Mouse (Mus musculus): ENCODE data around the gene Cacna2d4. TPM values are rescaled to one million over a fixed set of nuclear protein-coding genes. Genes with fewer than 3 reads are reported as not detected.

Gene Cacna2d4
- polyA plus RNA-seq, 1 experiment from 2014 or later, result 0.11 TPM

GRCm38 (mm10) chr6:119328521-119329115 lies 92.3 kb downstream of the Cacna2d4 start:
- 11% methylated on average over 10 of the region's 11 CpGs for WGBS
- Histone ChIP-seq H3K4me2 (ENCODE audit: low read depth, low read length) (no peak overlapping the region), H3K9ac (ENCODE audit: low read depth, low read length) (no peak overlapping the region), H3K36me3 (ENCODE audit: control insufficient read depth, insufficient read depth, low read length) (no peaks in the 10 kb centered on the region), H3K4me1 (ENCODE audit: control insufficient read depth, insufficient read depth, low read length) (peaks cover 18% of the 10 kb centered on the region), H3K27ac (ENCODE audit: low read length) (no peak overlapping the region), H3K27me3 (replicated peaks; ENCODE audit: control insufficient read depth, insufficient read depth, low read length) (peaks cover 39% of the 10 kb centered on the region), H3K4me3 (ENCODE audit: low read length) (no peak overlapping the region), H3K9me3 (ENCODE audit: control insufficient read depth, low read length) (no peaks in the 10 kb centered on the region)
- ATAC-seq, result no peak; the same call in 1 of the 2 replicates

GRCm38 (mm10) chr6:119329215-119329714 lies 92.9 kb downstream of the Cacna2d4 start:
- Histone ChIP-seq H3K9me3 (ENCODE audit: control insufficient read depth, low read length) (no peaks in the 10 kb centered on the region), H3K4me2 (ENCODE audit: low read depth, low read length) (no peak overlapping the region), H3K4me3 (ENCODE audit: low read length) (no peak overlapping the region), H3K9ac (ENCODE audit: low read depth, low read length) (no peak overlapping the region), H3K27ac (ENCODE audit: low read length) (no peak overlapping the region), H3K27me3 (replicated peaks; ENCODE audit: control insufficient read depth, insufficient read depth, low read length) (peaks cover 39% of the 10 kb centered on the region), H3K4me1 (ENCODE audit: control insufficient read depth, insufficient read depth, low read length) (peaks cover 18% of the 10 kb centered on the region), H3K36me3 (ENCODE audit: control insufficient read depth, insufficient read depth, low read length) (no peaks in the 10 kb centered on the region)
- 2% methylated on average over 8 of the region's 8 CpGs for WGBS
- ATAC-seq, result peak; percentile 36; the same call in 1 of the 2 replicates

- WGBS, result 16% methylated on average over 6 of the region's 6 CpGs
- no peak overlapping the region for H3K4me3 ChIP-seq (ENCODE audit: low read length)
- peak overlapping the region; percentile 48; the same call in 1 of the 2 replicates for H3K4me2 ChIP-seq (ENCODE audit: low read depth, low read length)
- no peak overlapping the region for H3K9ac ChIP-seq (ENCODE audit: low read depth, low read length)
- no peak for ATAC-seq
- H3K27me3 ChIP-seq (replicated peaks; ENCODE audit: control insufficient read depth, insufficient read depth, low read length), result peaks cover 39% of the 10 kb centered on the region
- no peak overlapping the region for H3K27ac ChIP-seq (ENCODE audit: low read length)
- no peaks in the 10 kb centered on the region for H3K9me3 ChIP-seq (ENCODE audit: control insufficient read depth, low read length)
- no peaks in the 10 kb centered on the region for H3K36me3 ChIP-seq (ENCODE audit: control insufficient read depth, insufficient read depth, low read length)
- H3K4me1 ChIP-seq (ENCODE audit: control insufficient read depth, insufficient read depth, low read length), result peaks cover 18% of the 10 kb centered on the region
Measured at GRCm38 (mm10) chr6:119329936-119330335, 93.6 kb downstream of the Cacna2d4 start.

- peak within 1 kb of the TSS; percentile 37 for H3K4me3 ChIP-seq (ENCODE audit: low read length)
- no peak within 1 kb of the TSS for H3K27ac ChIP-seq (ENCODE audit: low read length)
- no peaks in the 10 kb centered on the region for H3K36me3 ChIP-seq (ENCODE audit: control insufficient read depth, insufficient read depth, low read length)
- ATAC-seq, result no peak
- H3K9ac ChIP-seq (ENCODE audit: low read depth, low read length), result 0 out of 2 replicates have a peak within 1 kb of the TSS, but pooled peaks have one; percentile 11
- under 1% methylated on average over 31 of the region's 31 CpGs for WGBS
- no peaks in the 10 kb centered on the region for H3K9me3 ChIP-seq (ENCODE audit: control insufficient read depth, low read length)
- H3K27me3 ChIP-seq (replicated peaks; ENCODE audit: control insufficient read depth, insufficient read depth, low read length), result peaks cover 39% of the 10 kb centered on the region
- H3K4me1 ChIP-seq (ENCODE audit: control insufficient read depth, insufficient read depth, low read length), result peaks cover 18% of the 10 kb centered on the region
- H3K4me2 ChIP-seq (ENCODE audit: low read depth, low read length), result peak within 1 kb of the TSS; percentile 48
Measured at GRCm38 (mm10) chr6:119330506-119330905, 94.2 kb downstream of the Cacna2d4 start, which contains the start of gene Lrtm2. Gene Lrtm2 (minus strand): TSS chr6:119330766.

GRCm38 (mm10) chr6:119332111-119332510 lies 95.8 kb downstream of the Cacna2d4 start:
- ATAC-seq, result 0 out of 2 replicates have a peak, but pooled peaks have one; percentile 33

GRCm38 (mm10) chr6:119333202-119333601 lies 96.9 kb downstream of the Cacna2d4 start:
- ATAC-seq, result peak; percentile 61; the same call in 1 of the 2 replicates
- Histone ChIP-seq H3K36me3 (ENCODE audit: control insufficient read depth, insufficient read depth, low read length) (no peaks in the 10 kb centered on the region), H3K4me3 (ENCODE audit: low read length) (no peak overlapping the region), H3K27me3 (replicated peaks; ENCODE audit: control insufficient read depth, insufficient read depth, low read length) (peaks cover 31% of the 10 kb centered on the region), H3K9me3 (ENCODE audit: control insufficient read depth, low read length) (no peaks in the 10 kb centered on the region), H3K4me2 (ENCODE audit: low read depth, low read length) (no peak overlapping the region), H3K4me1 (ENCODE audit: control insufficient read depth, insufficient read depth, low read length) (peaks cover 18% of the 10 kb centered on the region), H3K27ac (ENCODE audit: low read length) (no peak overlapping the region), H3K9ac (ENCODE audit: low read depth, low read length) (no peak overlapping the region)
- 10% methylated on average over 3 of the region's 3 CpGs for WGBS

More at GRCm38 (mm10) chr6:119332111-119332510, 95.8 kb downstream of the Cacna2d4 start:
- Histone ChIP-seq H3K36me3 (ENCODE audit: control insufficient read depth, insufficient read depth, low read length) (no peaks in the 10 kb centered on the region), H3K9me3 (ENCODE audit: control insufficient read depth, low read length) (no peaks in the 10 kb centered on the region), H3K9ac (ENCODE audit: low read depth, low read length) (no peak overlapping the region), H3K4me2 (ENCODE audit: low read depth, low read length) (no peak overlapping the region), H3K27me3 (replicated peaks; ENCODE audit: control insufficient read depth, insufficient read depth, low read length) (peaks cover 39% of the 10 kb centered on the region), H3K27ac (ENCODE audit: low read length) (no peak overlapping the region), H3K4me1 (ENCODE audit: control insufficient read depth, insufficient read depth, low read length) (peaks cover 18% of the 10 kb centered on the region), H3K4me3 (ENCODE audit: low read length) (no peak overlapping the region)
- 16% methylated on average over 1 of the region's 1 CpGs for WGBS

GRCm38 (mm10) chr6:119333831-119334230 lies 97.5 kb downstream of the Cacna2d4 start:
- no peaks in the 10 kb centered on the region for H3K9me3 ChIP-seq (ENCODE audit: control insufficient read depth, low read length)
- H3K27ac ChIP-seq (ENCODE audit: low read length), result no peak overlapping the region
- peaks cover 28% of the 10 kb centered on the region for H3K27me3 ChIP-seq (replicated peaks; ENCODE audit: control insufficient read depth, insufficient read depth, low read length)
- ATAC-seq, result no peak
- H3K4me3 ChIP-seq (ENCODE audit: low read length), result no peak overlapping the region
- no peaks in the 10 kb centered on the region for H3K36me3 ChIP-seq (ENCODE audit: control insufficient read depth, insufficient read depth, low read length)
- 37% methylated on average over 3 of the region's 3 CpGs for WGBS
- peaks cover 18% of the 10 kb centered on the region for H3K4me1 ChIP-seq (ENCODE audit: control insufficient read depth, insufficient read depth, low read length)
- H3K4me2 ChIP-seq (ENCODE audit: low read depth, low read length), result no peak overlapping the region
- no peak overlapping the region for H3K9ac ChIP-seq (ENCODE audit: low read depth, low read length)

- Histone ChIP-seq H3K4me1 (ENCODE audit: control insufficient read depth, insufficient read depth, low read length) (peaks cover 4% of the 10 kb centered on the region; the same call in 1 of the 2 replicates), H3K9me3 (ENCODE audit: control insufficient read depth, low read length) (no peaks in the 10 kb centered on the region), H3K36me3 (ENCODE audit: control insufficient read depth, insufficient read depth, low read length) (no peaks in the 10 kb centered on the region), H3K4me2 (ENCODE audit: low read depth, low read length) (no peak overlapping the region), H3K4me3 (ENCODE audit: low read length) (no peak overlapping the region), H3K27me3 (replicated peaks; ENCODE audit: control insufficient read depth, insufficient read depth, low read length) (peaks cover 6% of the 10 kb centered on the region), H3K27ac (ENCODE audit: low read length) (no peak overlapping the region), H3K9ac (ENCODE audit: low read depth, low read length) (no peak overlapping the region)
- ATAC-seq, result no peak
- WGBS, result 75% methylated on average over 7 of the region's 7 CpGs
Measured at GRCm38 (mm10) chr6:119336124-119336523, 99.8 kb downstream of the Cacna2d4 start.

GRCm38 (mm10) chr6:119337287-119337686 lies 101.0 kb downstream of the Cacna2d4 start:
- no peaks in the 10 kb centered on the region for H3K27me3 ChIP-seq (replicated peaks; ENCODE audit: control insufficient read depth, insufficient read depth, low read length)
- H3K27ac ChIP-seq (ENCODE audit: low read length), result no peak overlapping the region
- ATAC-seq, result no peak
- H3K4me2 ChIP-seq (ENCODE audit: low read depth, low read length), result no peak overlapping the region
- no peak overlapping the region for H3K4me3 ChIP-seq (ENCODE audit: low read length)
- peaks cover 4% of the 10 kb centered on the region; the same call in 1 of the 2 replicates for H3K4me1 ChIP-seq (ENCODE audit: control insufficient read depth, insufficient read depth, low read length)
- 66% methylated on average over 3 of the region's 3 CpGs for WGBS
- H3K9me3 ChIP-seq (ENCODE audit: control insufficient read depth, low read length), result no peaks in the 10 kb centered on the region
- H3K9ac ChIP-seq (ENCODE audit: low read depth, low read length), result no peak overlapping the region
- no peaks in the 10 kb centered on the region for H3K36me3 ChIP-seq (ENCODE audit: control insufficient read depth, insufficient read depth, low read length)

All from intestine, embryonic 16.5 days (tissue).